Mouse (Mus musculus): ENCODE results near the gene Gm49388. TPM values are rescaled to one million over a fixed set of nuclear protein-coding genes. Genes with fewer than 3 reads are reported as not detected.
A peak's percentile ranks its signal among the peaks of the same experiment; 100 is the strongest.

Gm49388 gene
- total RNA-seq, 1 experiment, result 1.9 TPM

DNA sequence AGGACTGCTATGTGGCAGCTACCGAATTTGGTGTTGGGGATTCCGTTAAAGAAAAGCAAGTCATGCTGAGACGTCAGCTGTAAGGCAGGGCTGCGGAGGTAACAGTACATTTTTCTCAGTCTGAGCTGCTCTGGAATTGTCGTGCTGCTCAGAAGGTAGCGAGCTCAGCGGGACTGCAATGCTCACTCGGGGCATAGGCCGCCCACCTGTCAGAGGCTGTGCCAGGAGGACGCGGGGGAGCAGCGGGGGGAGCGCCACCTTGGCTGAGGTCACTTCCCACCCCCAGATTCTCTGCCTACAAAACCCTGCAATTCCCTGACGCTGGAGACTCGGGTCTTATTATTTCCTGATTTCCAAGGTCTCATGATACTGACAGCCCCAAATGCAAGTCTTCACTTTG is 55.5 kb downstream of the Gm49388 start:
- peaks cover 0 to 3% of the 10 kb centered on the region in 2 experiments; a peak in 2 of 4 replicates for H3K4me1 ChIP-seq (ENCODE audit: control insufficient read depth in 2 of 2, insufficient read depth in 2 of 2, low read length in 2 of 2, poor library complexity in 1 of 2)
- no peak overlapping the region for H3K27ac ChIP-seq (ENCODE audit: insufficient read depth, low read depth, low read length, poor library complexity, severe bottlenecking)
- DNase-seq (ENCODE audit: low read depth, low spot score), result no peak
- peak overlapping the region; percentile 72 for H3K9ac ChIP-seq (ENCODE audit: insufficient read depth, low read depth, low read length, poor library complexity, severe bottlenecking)
- TF ChIP-seq ZNF384 (IDR thresholded peaks at IDR 0.05; ENCODE audit: low read depth, low read length) (no peak), MAFK (IDR thresholded peaks at IDR 0.05; ENCODE audit: insufficient read depth, low read depth, low read length) (peak; percentile 35; the same call in 1 of the 2 replicates)
- in situ Hi-C loops (cut with MboI; ENCODE audit: low sequenced_read_pairs in 2 of 2, unreplicated experiment in 2 of 2), result no loop called here
- no peaks in the 10 kb centered on the region for H3K9me3 ChIP-seq (ENCODE audit: control insufficient read depth, insufficient read depth, low read depth, low read length)
- peaks cover 2% of the 10 kb centered on the region; the same call in 1 of the 2 replicates for H3K36me3 ChIP-seq (ENCODE audit: control insufficient read depth, insufficient read depth, low read length, poor library complexity, severe bottlenecking)
- peak overlapping the region; percentile 17 to 77; a peak in 3 of 4 replicates for H3K4me3 ChIP-seq (ENCODE audit: insufficient read depth in 1 of 2, low read depth in 1 of 2, low read length in 2 of 2, poor library complexity in 1 of 2, severe bottlenecking in 1 of 2)

DNA sequence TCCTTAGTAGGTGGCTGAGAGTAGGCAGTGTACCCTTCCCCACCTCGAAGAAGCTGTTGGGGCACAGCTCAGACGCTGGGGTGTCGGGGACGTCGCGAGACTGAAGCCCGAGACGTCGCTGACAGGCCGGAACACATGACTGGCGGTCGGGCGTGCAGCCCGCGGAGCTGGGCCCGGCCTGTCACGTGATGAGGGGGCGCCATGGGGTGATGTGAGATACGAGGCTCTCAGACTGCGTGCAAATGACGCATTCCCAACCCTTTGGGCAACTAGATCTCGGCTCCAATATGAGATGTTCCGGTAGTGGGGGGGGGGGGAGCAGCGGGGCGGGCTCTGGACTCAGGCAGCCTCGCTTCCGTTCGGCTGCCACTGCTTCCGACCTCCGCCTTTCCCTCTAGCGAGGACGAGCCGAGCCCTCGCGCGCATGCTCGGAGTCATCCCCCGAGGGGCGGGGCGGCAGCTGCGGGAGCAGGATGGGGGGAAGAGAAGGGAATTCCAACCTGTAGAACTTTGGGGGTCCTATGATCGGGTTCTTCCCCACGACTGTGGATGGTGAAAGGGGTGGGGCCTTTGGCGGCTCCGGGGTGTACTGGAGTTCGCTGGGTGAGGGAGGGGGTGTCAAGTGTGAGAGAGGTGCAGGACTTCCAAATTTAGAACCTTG is 56.1 kb downstream of the Gm49388 start:
- peak; percentile 75 for DNase-seq (ENCODE audit: low read depth, low spot score)
- peak overlapping the region; percentile 85 for H3K9ac ChIP-seq (ENCODE audit: insufficient read depth, low read depth, low read length, poor library complexity, severe bottlenecking)
- in situ Hi-C loops (cut with MboI; ENCODE audit: low sequenced_read_pairs in 2 of 2, unreplicated experiment in 2 of 2), result no loop called here
- peak overlapping the region; percentile 77 to 88 for H3K4me3 ChIP-seq (ENCODE audit: insufficient read depth in 1 of 2, low read depth in 1 of 2, low read length in 2 of 2, poor library complexity in 1 of 2, severe bottlenecking in 1 of 2)
- H3K27ac ChIP-seq (ENCODE audit: insufficient read depth, low read depth, low read length, poor library complexity, severe bottlenecking), result peak overlapping the region; percentile 46
- H3K9me3 ChIP-seq (ENCODE audit: control insufficient read depth, insufficient read depth, low read depth, low read length), result no peaks in the 10 kb centered on the region
- peak; percentile 50; the same call in 1 of the 2 replicates for TF ChIP-seq HCFC1 (IDR thresholded peaks at IDR 0.05; ENCODE audit: borderline replicate concordance, insufficient read depth, low read length)
- TF ChIP-seq MAFK (IDR thresholded peaks at IDR 0.05; ENCODE audit: insufficient read depth, low read depth, low read length), result no peak
- TF ChIP-seq CHD2 (IDR thresholded peaks at IDR 0.05; ENCODE audit: low read depth, low read length), result peak; percentile 96
- peaks cover 7% of the 10 kb centered on the region; the same call in 1 of the 2 replicates for H3K36me3 ChIP-seq (ENCODE audit: control insufficient read depth, insufficient read depth, low read length, poor library complexity, severe bottlenecking)
- peaks cover 0 to 3% of the 10 kb centered on the region in 2 experiments; a peak in 2 of 4 replicates for H3K4me1 ChIP-seq (ENCODE audit: control insufficient read depth in 2 of 2, insufficient read depth in 2 of 2, low read length in 2 of 2, poor library complexity in 1 of 2)

DNA sequence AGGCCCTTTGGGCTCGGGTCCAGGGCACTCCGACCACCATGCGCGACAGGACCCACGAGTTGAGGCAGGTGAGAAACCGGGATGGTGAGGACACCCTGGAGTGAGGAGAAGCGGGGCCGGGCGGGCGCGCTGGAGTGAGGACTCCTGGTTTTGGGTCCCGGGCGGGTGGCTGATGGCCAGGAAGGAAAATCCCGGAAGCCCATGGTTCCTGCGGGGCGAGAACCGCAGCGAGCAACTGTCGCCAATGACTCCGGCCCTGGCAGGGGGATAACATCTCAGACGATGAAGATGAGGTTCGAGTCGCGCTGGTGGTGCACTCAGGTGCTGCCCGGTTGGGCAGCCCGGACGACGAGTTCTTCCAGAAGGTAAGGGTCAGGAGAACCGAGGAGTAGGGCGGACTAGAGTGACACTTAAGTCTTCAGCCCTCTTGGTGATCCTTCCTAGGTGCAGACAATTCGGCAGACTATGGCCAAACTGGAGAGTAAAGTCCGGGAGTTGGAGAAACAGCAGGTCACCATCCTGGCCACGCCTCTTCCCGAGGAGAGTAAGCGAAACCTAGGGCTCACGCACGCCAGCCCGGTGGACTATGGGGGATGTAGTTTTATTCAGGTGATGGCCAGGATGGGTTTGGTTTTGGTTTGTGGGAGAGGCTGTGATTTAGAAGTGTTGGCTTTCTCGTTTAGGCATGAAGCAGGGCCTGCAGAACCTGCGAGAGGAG is 56.8 kb downstream of the Gm49388 start:
- H3K36me3 ChIP-seq (ENCODE audit: control insufficient read depth, insufficient read depth, low read length, poor library complexity, severe bottlenecking), result peaks cover 11% of the 10 kb centered on the region; the same call in 1 of the 2 replicates
- in situ Hi-C loops (cut with MboI; ENCODE audit: low sequenced_read_pairs in 2 of 2, unreplicated experiment in 2 of 2), result no loop called here
- TF ChIP-seq HCFC1 (IDR thresholded peaks at IDR 0.05; ENCODE audit: borderline replicate concordance, insufficient read depth, low read length), result peak; percentile 95
- TF ChIP-seq CHD2 (IDR thresholded peaks at IDR 0.05; ENCODE audit: low read depth, low read length), result no peak

DNA sequence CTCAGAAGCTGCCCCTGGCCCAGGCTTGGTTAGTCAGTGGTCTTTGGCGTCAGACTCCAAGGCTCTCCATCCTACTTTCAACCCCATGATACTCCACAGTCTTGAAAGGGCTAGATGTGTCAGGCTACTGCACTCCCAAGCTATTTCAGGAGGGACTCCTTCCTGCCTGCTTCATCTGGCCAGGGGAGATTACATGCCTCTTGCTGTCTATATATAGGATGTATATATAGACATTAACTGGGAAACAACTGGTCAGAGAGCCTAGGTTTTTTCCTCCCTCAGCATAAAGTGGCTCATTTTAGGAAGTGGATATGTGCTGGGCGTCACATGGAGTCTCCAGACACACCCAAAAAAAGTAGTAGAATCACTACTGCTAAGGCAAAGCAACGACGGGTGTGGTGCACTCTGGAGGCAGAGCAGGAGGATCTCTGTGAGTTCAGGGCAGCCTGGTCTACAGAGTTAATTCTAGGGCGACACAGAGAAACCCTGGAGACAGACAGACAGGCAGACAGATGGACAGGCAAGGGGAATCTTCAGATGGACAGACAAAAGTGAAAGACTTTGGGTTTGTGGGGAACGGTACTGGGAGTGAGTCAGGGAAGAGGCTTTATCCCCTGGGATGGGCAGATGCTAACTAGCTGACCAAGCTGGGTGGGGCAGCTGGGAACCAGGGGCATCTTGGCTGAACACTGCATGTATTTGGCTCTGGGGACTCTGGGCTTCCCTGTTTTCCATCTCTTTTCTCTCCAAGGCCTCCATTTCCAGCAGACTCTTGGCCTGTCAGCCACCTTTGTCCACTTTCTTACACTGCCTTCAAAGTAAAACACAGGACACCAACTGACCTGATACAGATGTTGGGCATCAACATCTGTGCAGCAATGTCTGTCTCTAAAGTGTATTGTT is 64.8 kb downstream of the Gm49388 start:
- in situ Hi-C loops (cut with MboI; ENCODE audit: low sequenced_read_pairs in 2 of 2, unreplicated experiment in 2 of 2), result no loop called here
- Histone ChIP-seq H3K9me3 (ENCODE audit: control insufficient read depth, insufficient read depth, low read depth, low read length) (no peaks in the 10 kb centered on the region), H3K4me1 (ENCODE audit: control insufficient read depth in 2 of 2, insufficient read depth in 2 of 2, low read length in 2 of 2, poor library complexity in 1 of 2) (peaks cover 0 to 6% of the 10 kb centered on the region in 2 experiments; a peak in 2 of 4 replicates)

More for the DNA sequence above, 56.8 kb downstream of the Gm49388 start:
- H3K4me3 ChIP-seq (ENCODE audit: insufficient read depth in 1 of 2, low read depth in 1 of 2, low read length in 2 of 2, poor library complexity in 1 of 2, severe bottlenecking in 1 of 2), result peak overlapping the region; percentile 77 to 88
- peak overlapping the region; percentile 85 for H3K9ac ChIP-seq (ENCODE audit: insufficient read depth, low read depth, low read length, poor library complexity, severe bottlenecking)
- peak overlapping the region; percentile 26 for H3K27ac ChIP-seq (ENCODE audit: insufficient read depth, low read depth, low read length, poor library complexity, severe bottlenecking)
- H3K9me3 ChIP-seq (ENCODE audit: control insufficient read depth, insufficient read depth, low read depth, low read length), result no peaks in the 10 kb centered on the region
- DNase-seq (ENCODE audit: low read depth, low spot score), result peak; percentile 75
- peaks cover 0 to 3% of the 10 kb centered on the region in 2 experiments; a peak in 2 of 4 replicates for H3K4me1 ChIP-seq (ENCODE audit: control insufficient read depth in 2 of 2, insufficient read depth in 2 of 2, low read length in 2 of 2, poor library complexity in 1 of 2)

More for the DNA sequence above, 64.8 kb downstream of the Gm49388 start:
- no peak overlapping the region for H3K9ac ChIP-seq (ENCODE audit: insufficient read depth, low read depth, low read length, poor library complexity, severe bottlenecking)
- DNase-seq (ENCODE audit: low read depth, low spot score), result no peak
- peaks cover 18% of the 10 kb centered on the region; the same call in 1 of the 2 replicates for H3K36me3 ChIP-seq (ENCODE audit: control insufficient read depth, insufficient read depth, low read length, poor library complexity, severe bottlenecking)
- TF ChIP-seq ZC3H11A (IDR thresholded peaks at IDR 0.05; ENCODE audit: borderline replicate concordance, low read depth, low read length) (no peak), MAFK (IDR thresholded peaks at IDR 0.05; ENCODE audit: insufficient read depth, low read depth, low read length) (no peak)
- H3K4me3 ChIP-seq (ENCODE audit: insufficient read depth in 1 of 2, low read depth in 1 of 2, low read length in 2 of 2, poor library complexity in 1 of 2, severe bottlenecking in 1 of 2), result no peak overlapping the region
- no peak overlapping the region for H3K27ac ChIP-seq (ENCODE audit: insufficient read depth, low read depth, low read length, poor library complexity, severe bottlenecking)
